Mouse (Mus musculus) megakaryocyte, embryonic 14.5 days (primary cell): ENCODE measurements around the gene Etv2.

Experiments
- FLI1 ChIP-seq: IDR thresholded peaks from 2 replicates; pipeline ENCODE4 v1.6.1; 2012; ENCODE audit warnings: low read length, inconsistent platforms, mixed read lengths
- GATA1 ChIP-seq: IDR thresholded peaks from 3 replicates; pipeline ENCODE4 v1.6.1; 2012; ENCODE audit warnings: mixed read lengths, low read length, inconsistent platforms, borderline replicate concordance

- TF ChIP-seq GATA1 (no peak), FLI1 (no peak)
Measured at GRCm38 (mm10) chr7:30596093-30596492, 39.6 kb downstream of the Etv2 start.
